9 mouse cellular contexts compared by ENCODE assay signal in genomic region chr1:75422823-75423471, GRCm38 (mm10). TPM values are rescaled to one million over a fixed set of nuclear protein-coding genes. Genes with fewer than 3 reads are reported as not detected.
DNase-seq lines count a peak whose midpoint lies in the region; ATAC-seq lines count a peak whose summit lies in the region.
"Had no signal": no experiment of that assay in that cellular context is flagged by ENCODE, and none has a peak within 500 bp of the region (broad histone marks: within the 10 kb centered on the region; RNA-seq: fewer than 3 reads in every experiment).

No protein-coding gene starts in this region.

- peak overlapping the region; percentile 53 for H3K4me2 ChIP-seq in heart, embryonic 16.5 days (ENCODE audit: low read depth, low read length)
- H3K4me2 ChIP-seq in hindbrain, embryonic 16.5 days (ENCODE audit: low read length) = peak overlapping the region; percentile 54

- peaks cover 8% of the 10 kb centered on the region for H3K4me1 ChIP-seq in heart, embryonic 16.5 days (ENCODE audit: control insufficient read depth, insufficient read depth, low read length)
- peaks cover 12% of the 10 kb centered on the region for H3K4me1 ChIP-seq in hindbrain, embryonic 16.5 days (ENCODE audit: control insufficient read depth, insufficient read depth, low read depth, low read length)

- H3K4me3 ChIP-seq in heart, embryonic 16.5 days (ENCODE audit: low read length) = peak overlapping the region; percentile 21
- H3K4me3 ChIP-seq in hindbrain, embryonic 16.5 days (ENCODE audit: low read length) = peak overlapping the region; percentile 32

- no peak for DNase-seq in heart, adult 8-10 months (ENCODE audit: low spot score)
- peak; percentile 68 for DNase-seq in embryo, embryonic 10.5 days (ENCODE audit: low spot score)
- peak; percentile 32 for DNase-seq in lung, postnatal 14 days
- DNase-seq in thymus, postnatal 10 days (ENCODE audit: low spot score in 2 of 2) = no peak
- DNase-seq in urinary bladder, adult 2 months (ENCODE audit: low spot score) = no peak

- no peaks in the 10 kb centered on the region for H3K9me3 ChIP-seq in heart, embryonic 16.5 days (replicated peaks; ENCODE audit: control insufficient read depth, low read length)
- no peaks in the 10 kb centered on the region for H3K9me3 ChIP-seq in hindbrain, embryonic 16.5 days (ENCODE audit: control insufficient read depth, low read length)

- no peak overlapping the region for H3K27ac ChIP-seq in heart, embryonic 16.5 days (ENCODE audit: low read length)
- no peak overlapping the region for H3K27ac ChIP-seq in hindbrain, embryonic 16.5 days (ENCODE audit: low read depth, low read length)

- H3K36me3 ChIP-seq in heart, embryonic 16.5 days (ENCODE audit: control insufficient read depth, insufficient read depth) = peaks cover 30% of the 10 kb centered on the region
- H3K36me3 ChIP-seq in hindbrain, embryonic 16.5 days (ENCODE audit: control insufficient read depth, insufficient read depth, low read length) = peaks cover 2% of the 10 kb centered on the region; the same call in 1 of the 2 replicates

- H3K27me3 ChIP-seq in heart, embryonic 16.5 days (ENCODE audit: control insufficient read depth, insufficient read depth, low read length) = peaks cover 21% of the 10 kb centered on the region
- H3K27me3 ChIP-seq in hindbrain, embryonic 16.5 days (replicated peaks; ENCODE audit: control insufficient read depth, insufficient read depth, low read length) = peaks cover 40% of the 10 kb centered on the region

- 11% methylated on average over 71 of the region's 71 CpGs for WGBS in heart, embryonic 16.5 days
- 2% methylated on average over 63 of the region's 71 CpGs for WGBS in hindbrain, embryonic 16.5 days

- H3K9ac ChIP-seq in heart, embryonic 16.5 days (ENCODE audit: low read length) = peak overlapping the region; percentile 65
- H3K9ac ChIP-seq in hindbrain, embryonic 16.5 days (ENCODE audit: low read depth, low read length) = peak overlapping the region; percentile 59

- peak; percentile 25; the same call in 1 of the 2 replicates for ATAC-seq in heart, embryonic 16.5 days (replicated peaks; ENCODE audit: extremely low read depth, insufficient read depth, low FRiP score)
- ATAC-seq in hindbrain, embryonic 16.5 days = peak; percentile 26; the same call in 1 of the 2 replicates
- no peak for ATAC-seq in CD4-positive, CD25-positive, alpha-beta regulatory T cell, adult 4 months

RNA-seq across cellular contexts. Expression of gene Gmppa, which starts 12.8 kb away (rescaled TPM):
- polyA plus RNA-seq in heart, embryonic 16.5 days (2015; fragmentation: Nextera tagmentation; extraction: Ambion mirVana) = 72.6 and 85.3 TPM in 2 replicates
- 10 to 100 TPM; 34.1 to 44.8 (median 40.8) TPM for total RNA-seq in heart, adult 8-10 months (2022)
- polyA plus RNA-seq in hindbrain, embryonic 16.5 days (2015; fragmentation: Nextera tagmentation; extraction: Ambion mirVana) = 77.8 and 78.4 TPM in 2 replicates
- polyA plus RNA-seq in urinary bladder, adult 2 months (2012; rRNA removed) = 140 and 188 TPM in 2 replicates
- polyA plus RNA-seq in CD4-positive, CD25-positive, alpha-beta regulatory T cell, adult 4 months (2017; shearing (Covaris generic)) = 10 to 100 TPM; 57.0 to 91.3 TPM

RNA-seq across cellular contexts. Expression of gene Asic4, which starts 27.3 kb away (rescaled TPM):
- polyA plus RNA-seq in heart, embryonic 16.5 days (2015; fragmentation: Nextera tagmentation; extraction: Ambion mirVana) = 0.08 and 0.27 TPM in 2 replicates
- total RNA-seq in heart, adult 8-10 months (2022) = not detected
- 20.3 and 21.6 TPM in 2 replicates for polyA plus RNA-seq in hindbrain, embryonic 16.5 days (2015; fragmentation: Nextera tagmentation; extraction: Ambion mirVana)
- polyA plus RNA-seq in urinary bladder, adult 2 months (2012; rRNA removed) = 0.03 and 0.06 TPM in 2 replicates
- polyA plus RNA-seq in CD4-positive, CD25-positive, alpha-beta regulatory T cell, adult 4 months (2017; shearing (Covaris generic)) = not detected
- total RNA-seq: heart, postnatal 14 days had no signal

RNA-seq across cellular contexts. Expression of gene Speg, which starts 47.9 kb away (rescaled TPM):
- 41.1 and 46.4 TPM in 2 replicates for polyA plus RNA-seq in heart, embryonic 16.5 days (2015; fragmentation: Nextera tagmentation; extraction: Ambion mirVana)
- total RNA-seq in heart, adult 8-10 months (2022) = 100 to 1,000 TPM; 131 to 145 (median 137) TPM
- 20.3 and 20.4 TPM in 2 replicates for polyA plus RNA-seq in hindbrain, embryonic 16.5 days (2015; fragmentation: Nextera tagmentation; extraction: Ambion mirVana)
- 91.1 and 102 TPM in 2 replicates for polyA plus RNA-seq in urinary bladder, adult 2 months (2012; rRNA removed)
- under 1 TPM in 1 of 2 experiments, not detected in 1; 0.03 TPM for polyA plus RNA-seq in CD4-positive, CD25-positive, alpha-beta regulatory T cell, adult 4 months (2017; shearing (Covaris generic))

RNA-seq across cellular contexts. Expression of gene Chpf, which starts 56.2 kb away (rescaled TPM):
- polyA plus RNA-seq in heart, embryonic 16.5 days (2015; fragmentation: Nextera tagmentation; extraction: Ambion mirVana) = 23.9 and 27.0 TPM in 2 replicates
- total RNA-seq in heart, adult 8-10 months (2022) = 10 to 100 TPM; 22.4 to 23.9 (median 23.6) TPM
- polyA plus RNA-seq in hindbrain, embryonic 16.5 days (2015; fragmentation: Nextera tagmentation; extraction: Ambion mirVana) = 42.1 and 46.4 TPM in 2 replicates
- polyA plus RNA-seq in urinary bladder, adult 2 months (2012; rRNA removed) = 65.0 and 69.4 TPM in 2 replicates
- 1 to 10 TPM; 5.2 to 5.6 TPM for polyA plus RNA-seq in CD4-positive, CD25-positive, alpha-beta regulatory T cell, adult 4 months (2017; shearing (Covaris generic))

RNA-seq across cellular contexts. Expression of gene Tmem198, which starts 56.4 kb away (rescaled TPM):
- 0.60 and 0.69 TPM in 2 replicates for polyA plus RNA-seq in heart, embryonic 16.5 days (2015; fragmentation: Nextera tagmentation; extraction: Ambion mirVana)
- under 1 TPM; 0.31 to 0.75 (median 0.42) TPM for total RNA-seq in heart, adult 8-10 months (2022)
- 50.5 and 52.5 TPM in 2 replicates for polyA plus RNA-seq in hindbrain, embryonic 16.5 days (2015; fragmentation: Nextera tagmentation; extraction: Ambion mirVana)
- 1.1 and 1.6 TPM in 2 replicates for polyA plus RNA-seq in urinary bladder, adult 2 months (2012; rRNA removed)
- not detected for polyA plus RNA-seq in CD4-positive, CD25-positive, alpha-beta regulatory T cell, adult 4 months (2017; shearing (Covaris generic))

Comparison
In these comparisons a context has a peak if more than half of its experiments do, and no peak if none do; other contexts are left out.
1. DNase-seq: peak in embryo, embryonic 10.5 days (single experiment) and lung, postnatal 14 days (single experiment); none in heart, adult 8-10 months (single experiment), thymus, postnatal 10 days (0 of 2) and urinary bladder, adult 2 months (single experiment).
2. RNA of gene Asic4, which starts 27.3 kb away (polyA plus RNA-seq): 20.3 to 21.6 TPM in hindbrain, embryonic 16.5 days; 0.08 to 0.27 TPM in heart, embryonic 16.5 days, 0.03 to 0.06 TPM in urinary bladder, adult 2 months and not detected in CD4-positive, CD25-positive, alpha-beta regulatory T cell, adult 4 months; every median in the first group is over 10 times any median in the second.
3. RNA of gene Speg, which starts 47.9 kb away (polyA plus RNA-seq): 91.1 to 102 TPM in urinary bladder, adult 2 months, 41.1 to 46.4 TPM in heart, embryonic 16.5 days and 20.3 to 20.4 TPM in hindbrain, embryonic 16.5 days; 0.03 TPM in CD4-positive, CD25-positive, alpha-beta regulatory T cell, adult 4 months; every median in the first group is over 10 times any median in the second.